Mouse (Mus musculus) cerebellum, postnatal 10 days (tissue): Measurements from ENCODE around the gene Nynrin.
A peak's percentile ranks its signal among the peaks of the same experiment; 100 is the strongest.

Source experiments
- DNase-seq, 2 experiments: peaks; one replicate each; pipeline ENCODE4 v3.0.0; 2021; ENCODE audit warnings: mixed read lengths in 2 of 2

Gene Nynrin

DNA sequence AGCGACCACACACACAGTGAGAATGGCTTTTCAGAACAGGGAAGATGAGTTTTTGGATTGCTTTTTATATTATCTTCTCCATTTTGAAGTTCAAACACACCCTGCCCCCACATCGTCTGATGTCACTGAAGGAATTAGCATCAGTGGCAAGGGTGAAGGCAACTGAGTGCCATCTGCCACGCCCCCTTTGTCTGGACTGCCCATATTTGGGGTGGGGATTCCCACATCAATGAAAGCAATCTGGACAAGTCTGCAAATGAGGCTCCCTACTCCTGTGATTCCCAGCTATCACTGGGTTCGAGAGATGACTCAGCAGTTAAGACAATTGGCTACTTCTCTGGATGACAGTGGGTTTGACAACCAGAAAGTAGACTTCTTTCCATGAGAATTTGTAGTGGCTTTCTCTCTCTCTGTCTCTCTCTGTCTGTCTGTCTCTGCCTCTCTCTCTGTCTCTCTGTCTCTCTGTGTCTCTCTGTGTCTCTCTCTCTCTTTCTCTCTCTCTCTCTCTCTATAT lies 12.9 kb upstream of the Nynrin start:
- no peak for DNase-seq

DNA sequence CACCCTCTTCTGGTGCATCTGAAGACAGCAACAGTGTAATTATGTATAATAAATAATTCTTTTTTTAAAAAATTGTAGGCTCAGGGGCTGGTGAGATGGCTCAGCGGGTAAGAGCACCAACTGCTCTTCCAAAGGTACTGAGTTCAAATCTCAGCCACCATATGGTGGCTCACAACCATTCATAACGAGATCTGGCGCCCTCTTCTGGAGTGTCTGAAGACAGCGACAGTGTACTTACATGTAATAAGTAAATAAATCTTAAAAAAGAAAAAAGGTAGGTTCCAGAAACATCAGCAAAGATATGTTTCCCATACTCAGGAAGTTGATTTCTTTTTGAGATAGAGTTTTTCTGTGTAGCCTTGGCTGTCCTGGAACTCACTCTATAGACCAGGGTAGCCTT lies 11.0 kb upstream of the Nynrin start:
- DNase-seq = no peak

- DNase-seq = no peak
These were observed 8.1 kb upstream of the Nynrin start for GRCm38 (mm10) chr14:55845506-55846294.

DNA sequence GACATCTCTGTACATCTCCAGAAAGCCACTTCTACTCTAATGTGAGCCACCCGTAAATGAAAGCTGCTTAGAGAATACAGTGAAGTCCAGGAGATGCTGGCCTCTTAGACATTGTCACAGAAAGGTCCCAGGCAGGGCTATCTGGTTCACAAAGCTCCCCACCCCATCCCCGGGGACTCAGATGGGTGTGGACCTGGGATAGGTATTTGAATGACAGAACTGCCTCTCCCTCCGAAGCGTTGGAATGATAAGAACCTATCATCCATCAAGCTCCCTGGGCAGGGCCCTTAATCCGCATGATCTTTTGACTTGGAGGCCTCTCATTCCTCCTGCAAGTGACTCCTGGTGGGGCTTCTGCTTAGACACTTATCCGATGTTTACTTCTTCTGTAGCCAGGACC lies 2.9 kb upstream of the Nynrin start:
- no peak for DNase-seq

DNA sequence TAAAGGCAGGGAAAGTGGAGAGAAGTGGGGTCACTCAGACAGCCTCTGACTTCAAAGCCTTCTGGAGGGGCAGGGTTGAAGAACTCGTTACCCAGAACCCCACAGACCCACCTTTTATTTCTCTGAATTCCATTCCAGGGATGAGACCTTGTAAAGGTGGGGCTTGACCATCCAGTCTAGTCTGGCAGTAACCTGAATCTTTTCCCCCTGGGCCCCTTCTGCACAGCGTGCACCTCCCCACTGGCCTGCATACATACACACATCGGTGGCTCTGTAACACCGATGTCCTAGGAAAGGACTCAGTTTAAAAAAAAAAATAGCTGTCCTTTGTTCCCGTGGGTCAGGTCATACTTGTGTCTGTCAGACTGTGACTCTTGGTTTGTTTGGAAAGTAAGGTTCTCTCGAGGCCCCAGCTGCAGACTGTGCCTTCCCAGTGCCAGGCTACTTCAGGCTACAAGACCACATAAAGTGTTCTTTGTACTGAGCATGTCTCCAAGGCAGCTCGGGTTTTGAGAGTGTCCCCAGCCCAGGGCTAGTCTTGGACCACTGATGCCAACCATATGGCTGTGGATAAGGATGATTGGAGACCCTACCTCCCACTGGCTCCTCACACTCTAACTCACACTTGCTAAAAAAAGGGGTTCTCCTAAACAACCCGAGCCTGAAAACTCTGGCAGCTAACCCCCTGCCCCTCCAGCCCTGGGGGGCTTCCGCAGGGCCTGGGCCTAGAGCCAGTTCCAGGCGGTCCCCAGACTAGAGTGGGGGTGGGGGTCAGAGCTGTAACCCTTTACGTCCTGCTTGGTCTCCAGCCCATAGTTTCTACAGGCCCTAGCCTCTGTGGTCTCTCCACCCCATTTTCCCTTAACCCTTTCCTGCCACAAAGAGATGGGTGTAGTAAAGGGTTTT lies 911 bp upstream of the Nynrin start:
- peak; percentile 71 to 79 for DNase-seq

- no peak for DNase-seq
These were observed 743 bp downstream of the Nynrin start for GRCm38 (mm10) chr14:55854406-55855100.

GRCm38 (mm10) chr14:55855101-55855561 lies 1.3 kb downstream of the Nynrin start:
- peak; percentile 34 to 47 for DNase-seq

DNA sequence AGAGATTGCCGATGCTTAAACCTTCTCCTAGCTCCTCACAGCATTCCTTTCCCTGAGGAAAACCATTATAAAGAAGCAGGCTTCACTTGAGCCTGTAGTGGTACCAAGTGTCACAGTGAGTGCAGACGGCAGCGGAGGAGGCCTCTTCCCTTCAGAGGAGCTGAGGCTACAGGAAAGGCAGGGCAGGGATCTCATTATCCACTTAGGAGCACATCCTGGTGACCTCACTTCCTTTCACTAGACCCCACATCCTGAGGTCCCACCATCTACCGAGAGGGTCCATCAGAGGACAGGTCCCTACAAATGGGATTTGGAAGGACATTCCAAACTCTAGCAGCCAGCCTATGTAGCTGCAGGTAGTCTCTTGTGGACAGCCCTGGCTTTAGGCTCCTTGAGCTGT lies 3.8 kb downstream of the Nynrin start:
- DNase-seq = no peak

GRCm38 (mm10) chr14:55862186-55862585 lies 8.4 kb downstream of the Nynrin start:
- no peak for DNase-seq

- DNase-seq = no peak
These were observed 9.2 kb downstream of the Nynrin start for GRCm38 (mm10) chr14:55862970-55863369.

GRCm38 (mm10) chr14:55863773-55864172 lies 10.0 kb downstream of the Nynrin start:
- peak; percentile 82 to 90 for DNase-seq

GRCm38 (mm10) chr14:55866962-55867361 lies 13.2 kb downstream of the Nynrin start:
- DNase-seq = peak; percentile 79 to 83

GRCm38 (mm10) chr14:55868230-55869026 lies 14.6 kb downstream of the Nynrin start:
- DNase-seq = no peak

GRCm38 (mm10) chr14:55869538-55869937 lies 15.7 kb downstream of the Nynrin start:
- no peak for DNase-seq

DNA sequence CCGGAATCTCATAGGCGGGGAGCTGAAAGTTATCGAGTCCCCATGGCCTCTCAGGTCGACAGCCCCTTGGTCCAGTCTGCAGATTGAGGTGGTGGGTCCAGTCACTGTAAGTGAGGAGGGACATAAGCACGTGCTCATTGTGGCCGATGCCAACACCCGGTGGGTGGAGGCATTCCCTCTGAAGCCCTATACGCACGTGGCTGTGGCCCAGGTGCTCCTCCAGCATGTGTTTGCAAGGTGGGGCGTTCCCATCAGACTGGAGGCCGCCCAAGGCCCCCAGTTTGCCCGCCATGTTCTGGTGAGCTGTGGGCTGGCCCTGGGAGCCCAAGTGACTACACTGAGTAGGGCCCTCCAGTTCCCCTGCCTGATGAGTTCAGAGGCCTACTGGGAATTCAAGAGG lies 18.2 kb downstream of the Nynrin start:
- no peak for DNase-seq

DNA sequence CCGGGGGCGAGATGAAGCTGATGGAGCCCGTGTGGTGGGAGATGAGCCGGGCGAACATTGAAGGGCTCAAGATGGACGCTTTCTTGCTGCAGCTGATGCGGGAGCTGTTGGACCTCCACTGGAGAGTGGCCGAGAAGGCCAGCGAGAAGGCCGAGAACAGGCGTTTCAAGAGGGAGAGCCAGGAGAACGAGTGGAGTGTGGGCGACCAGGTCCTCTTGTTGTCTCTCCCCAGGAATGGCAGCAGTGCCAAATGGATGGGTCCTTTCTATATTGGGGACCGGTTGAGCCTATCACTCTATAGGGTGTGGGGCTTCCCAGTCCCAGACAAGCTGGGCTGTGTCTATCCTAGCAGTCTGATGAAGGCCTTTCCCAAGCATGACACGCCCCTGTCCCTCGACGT lies 18.7 kb downstream of the Nynrin start:
- no peak for DNase-seq

DNA sequence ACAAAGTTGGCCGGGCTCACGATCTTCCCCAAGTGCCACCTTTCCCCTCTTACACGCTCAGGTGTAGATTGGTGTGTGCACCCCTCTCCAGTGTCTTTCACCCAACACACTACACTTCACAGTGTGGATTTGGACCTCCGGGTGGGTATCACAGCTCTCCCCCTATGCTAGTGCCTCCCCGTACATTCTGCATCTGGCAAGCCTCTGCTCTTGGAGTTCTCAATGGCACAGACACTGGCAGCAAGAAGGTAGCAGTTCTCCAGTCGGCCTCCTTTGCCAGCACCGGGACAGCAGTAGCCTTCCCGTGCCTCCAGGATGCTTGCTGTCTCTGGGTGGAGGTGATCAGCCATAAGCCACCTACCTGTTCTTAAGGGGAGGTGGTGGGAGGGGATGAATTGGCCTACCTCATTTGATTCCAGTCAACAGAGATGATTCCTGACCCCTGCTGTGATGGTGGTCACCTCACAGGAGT lies 19.5 kb downstream of the Nynrin start:
- no peak for DNase-seq

- peak; percentile 93 to 96 for DNase-seq
These were observed 20.2 kb downstream of the Nynrin start for GRCm38 (mm10) chr14:55873714-55874683.

DNA sequence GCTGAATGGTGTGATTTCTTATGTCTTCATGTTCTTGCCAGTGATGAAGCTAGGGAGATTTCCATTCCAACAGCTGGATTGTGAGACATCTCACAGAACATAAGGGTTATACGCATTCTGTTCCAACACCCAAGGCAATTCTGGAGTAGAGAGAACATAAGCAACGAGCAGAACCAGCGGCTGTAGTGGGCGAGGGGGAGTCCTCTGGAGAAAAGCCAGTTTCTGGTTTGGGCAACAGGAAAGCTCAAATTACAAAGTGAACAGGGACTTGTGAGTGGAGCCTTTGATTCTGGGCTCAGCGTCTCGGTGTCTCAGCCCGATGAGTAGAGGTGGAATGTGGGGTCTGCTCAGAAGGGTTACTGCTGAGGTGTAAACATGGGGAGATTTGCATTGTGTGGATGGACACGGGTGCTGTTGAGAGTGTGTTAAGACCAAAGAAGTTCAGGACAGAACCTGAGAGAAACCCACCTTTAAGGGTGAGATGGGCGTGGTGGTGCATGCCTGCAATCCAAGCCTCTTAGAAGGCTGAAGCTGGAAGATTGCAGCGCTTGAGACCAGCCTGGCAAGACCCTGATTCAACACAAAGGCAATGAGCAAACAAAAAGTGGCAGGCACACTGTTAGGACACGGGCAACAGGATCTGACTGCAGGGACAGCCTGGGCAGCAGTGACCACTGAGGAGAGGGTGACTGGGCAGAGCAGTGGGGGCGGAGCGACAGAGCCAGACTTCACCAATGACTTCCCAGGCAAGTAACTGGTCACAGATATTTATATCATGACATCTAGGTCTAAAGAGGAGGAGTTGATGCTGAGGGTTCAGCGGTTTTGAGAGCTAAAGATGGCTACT lies 23.9 kb downstream of the Nynrin start:
- DNase-seq = peak in 1 of 2 experiments; percentile 44
